Mouse (Mus musculus): ENCODE results near the gene Prlr.

Gene Prlr

DNA sequence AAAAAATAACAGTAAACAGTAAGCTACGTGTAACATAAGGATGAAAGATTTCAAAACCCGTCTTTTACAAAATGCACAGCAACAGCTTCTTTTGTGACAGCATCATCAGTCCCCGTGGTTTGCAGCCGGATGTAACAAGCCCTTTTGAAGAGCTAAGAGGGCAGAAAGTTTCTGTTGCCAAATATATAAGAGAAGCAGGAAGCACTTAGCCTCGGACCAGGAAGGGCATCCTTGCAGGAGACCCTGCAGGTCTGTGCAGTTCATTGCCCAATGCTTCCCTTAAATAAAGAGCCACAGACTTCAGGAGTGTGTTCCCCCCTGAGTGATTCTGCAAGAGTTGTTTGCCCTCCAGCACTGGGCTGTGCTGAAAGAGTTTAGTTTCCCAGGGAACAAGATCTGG is 58.9 kb downstream of the Prlr start:
- DNase-seq (ENCODE audit: low read depth) = no peak

DNA sequence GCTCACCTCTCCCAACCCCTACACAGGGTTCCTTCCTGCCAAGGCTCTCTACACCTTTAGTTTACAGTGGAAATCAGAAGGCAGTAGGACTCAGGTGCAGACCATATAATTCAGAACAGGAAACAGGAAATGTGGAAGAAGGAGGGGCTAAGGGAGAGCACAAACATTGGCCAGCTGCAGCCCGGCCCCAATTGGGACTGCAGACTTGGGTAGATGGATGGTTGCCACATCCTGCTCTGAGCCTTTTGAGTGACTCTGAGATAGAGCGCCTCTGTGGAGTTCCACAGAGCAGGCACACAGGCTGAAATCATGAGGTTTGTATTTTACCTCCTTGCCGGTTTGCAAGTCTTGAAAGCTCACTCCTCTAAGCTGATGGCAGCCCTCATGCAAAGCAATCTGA is 59.8 kb downstream of the Prlr start:
- DNase-seq (ENCODE audit: low read depth) = no peak

DNA sequence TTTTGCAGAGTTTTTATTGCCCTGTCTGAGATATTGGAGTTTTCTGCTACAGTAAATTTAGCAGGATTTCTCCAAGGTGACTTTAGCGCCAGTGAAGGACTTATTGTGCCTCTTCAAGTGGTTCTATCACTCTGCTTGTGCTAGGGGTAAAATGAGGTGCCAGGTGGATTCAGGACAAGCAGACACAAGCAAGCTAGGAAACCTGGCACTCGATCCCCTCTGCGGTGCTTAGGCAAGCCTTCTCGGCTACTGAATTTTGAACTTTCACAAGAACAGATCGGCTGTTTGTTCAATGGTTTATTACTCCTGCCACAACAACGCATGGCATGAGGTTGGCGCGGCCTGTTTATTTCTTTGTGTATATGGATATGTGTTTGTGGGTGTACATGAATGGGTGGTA is 61.4 kb downstream of the Prlr start:
- no peak for DNase-seq (ENCODE audit: low read depth)

DNA sequence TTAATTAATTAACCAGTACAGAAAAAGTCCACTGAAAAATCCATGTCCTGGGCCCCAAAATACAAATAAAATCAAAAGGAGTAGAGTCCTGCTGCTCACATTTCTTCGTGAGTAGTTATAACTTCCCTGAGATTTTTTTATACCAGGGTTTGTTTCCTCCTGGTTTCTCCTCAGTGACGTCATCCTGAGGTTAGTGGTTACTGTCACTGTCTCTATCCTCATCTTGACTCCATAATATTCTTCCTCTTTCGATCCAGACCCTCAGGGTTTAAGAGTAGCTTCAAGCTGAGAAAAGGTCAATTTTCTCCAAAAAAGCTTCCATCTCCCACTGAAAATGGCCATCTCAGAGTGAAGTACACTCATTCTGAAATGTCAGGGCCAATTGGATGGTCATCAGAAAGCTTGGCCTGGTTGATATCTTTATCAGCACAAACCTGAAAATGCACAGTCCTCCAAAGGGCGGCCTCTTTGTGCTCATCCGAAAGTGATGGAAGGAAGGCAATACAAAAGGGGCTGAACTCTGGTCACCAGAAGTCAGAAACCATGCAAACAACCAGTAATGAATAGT is 63.3 kb downstream of the Prlr start:
- DNase-seq (ENCODE audit: low read depth) = no peak

DNA sequence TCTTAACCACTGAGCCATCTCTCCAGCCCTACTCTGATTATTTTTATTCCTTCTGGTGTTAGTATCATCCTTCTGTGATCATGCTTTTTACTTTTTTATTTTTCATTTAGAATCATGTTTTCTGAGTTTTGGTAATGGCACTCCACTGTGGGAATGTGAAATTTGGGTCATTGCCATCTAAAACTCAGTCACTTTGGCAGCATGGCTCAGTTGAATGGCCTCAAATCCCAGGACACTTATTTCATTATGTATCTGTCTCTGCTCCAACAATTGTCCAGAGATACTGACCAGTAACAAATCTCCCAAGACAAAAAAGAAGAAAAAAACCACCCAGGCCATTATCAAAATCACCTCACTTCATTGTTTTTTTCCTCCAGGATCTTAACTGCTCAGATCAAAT is 65.2 kb downstream of the Prlr start:
- no peak for DNase-seq (ENCODE audit: low read depth)

DNA sequence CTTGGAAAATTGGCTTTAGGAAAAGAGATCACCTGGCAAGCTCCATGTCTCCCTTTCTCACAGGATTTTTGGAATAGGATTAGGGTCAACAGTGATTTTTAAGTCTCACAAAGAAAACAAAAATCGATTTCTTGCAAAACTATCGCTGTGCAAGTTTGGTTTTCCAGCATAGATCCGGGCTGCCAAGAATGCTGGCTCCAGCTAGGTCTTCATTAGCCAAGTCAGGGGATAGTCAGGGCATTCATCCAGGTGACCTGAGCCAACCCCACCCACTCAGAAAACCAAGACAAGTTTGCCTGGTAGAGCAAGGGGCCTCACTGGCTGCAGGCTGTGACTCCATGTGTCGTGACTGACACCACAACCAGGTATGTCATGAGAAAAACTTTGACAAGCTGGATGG is 72.2 kb downstream of the Prlr start:
- DNase-seq (ENCODE audit: low read depth) = peak; percentile 44

DNA sequence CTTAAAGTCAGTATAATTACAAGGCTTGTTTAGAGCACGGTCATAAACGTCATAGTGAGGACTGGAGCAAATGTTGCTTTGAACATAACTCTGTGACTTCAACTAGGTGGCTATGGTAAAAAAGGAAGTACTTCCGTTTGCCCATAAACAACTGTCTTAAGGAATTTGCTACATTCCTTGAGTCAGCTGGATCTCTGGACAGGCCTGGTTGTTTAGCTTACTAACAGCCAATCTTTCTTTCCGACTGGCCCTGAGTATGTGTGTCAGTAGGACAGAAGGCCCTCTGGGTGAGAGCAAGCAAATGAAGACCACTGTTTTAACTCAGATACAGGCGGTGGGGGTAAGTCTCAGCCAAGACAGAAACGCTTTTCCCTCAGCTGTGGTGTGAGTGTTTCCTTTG is 73.7 kb downstream of the Prlr start:
- DNase-seq (ENCODE audit: low read depth) = no peak

DNA sequence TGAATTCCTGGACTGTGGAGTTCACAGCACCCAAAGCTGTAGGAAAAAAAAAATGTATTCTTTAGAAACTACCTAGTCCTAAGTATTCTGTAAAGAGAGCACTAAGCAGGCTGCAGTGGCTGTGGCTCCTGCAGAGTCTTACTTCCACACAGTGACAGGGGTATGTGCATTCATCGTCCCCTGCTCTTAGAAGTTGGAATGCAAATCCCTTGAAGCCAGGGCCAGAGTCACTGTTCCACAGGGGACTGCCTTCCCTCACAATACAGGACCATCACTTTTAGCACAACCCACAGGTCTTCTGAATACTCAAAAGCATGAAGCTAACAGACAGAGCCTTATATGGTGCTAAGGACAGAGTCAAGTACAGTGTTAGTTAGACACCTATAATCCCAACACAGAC is 75.5 kb downstream of the Prlr start:
- no peak for DNase-seq (ENCODE audit: low read depth)

DNA sequence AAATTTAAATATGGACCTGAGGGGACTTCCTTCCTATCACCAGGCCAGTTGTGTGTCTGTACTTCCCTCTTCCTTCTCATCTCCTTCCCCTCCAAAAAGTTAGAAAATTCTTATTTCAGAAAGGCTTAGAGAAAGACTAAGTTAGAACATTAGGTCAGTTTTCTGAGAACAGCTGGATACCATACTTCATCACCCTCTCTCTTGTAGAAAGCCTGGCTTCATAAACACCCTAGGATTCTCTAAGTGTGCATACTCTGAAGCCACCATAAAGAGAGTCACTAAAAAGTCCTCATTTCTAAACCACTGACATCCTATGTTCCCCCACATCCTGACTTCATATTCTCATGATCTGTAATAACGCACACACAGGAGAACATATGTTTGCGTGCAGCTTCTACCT is 85.2 kb downstream of the Prlr start:
- DNase-seq (ENCODE audit: low read depth) = no peak

DNA sequence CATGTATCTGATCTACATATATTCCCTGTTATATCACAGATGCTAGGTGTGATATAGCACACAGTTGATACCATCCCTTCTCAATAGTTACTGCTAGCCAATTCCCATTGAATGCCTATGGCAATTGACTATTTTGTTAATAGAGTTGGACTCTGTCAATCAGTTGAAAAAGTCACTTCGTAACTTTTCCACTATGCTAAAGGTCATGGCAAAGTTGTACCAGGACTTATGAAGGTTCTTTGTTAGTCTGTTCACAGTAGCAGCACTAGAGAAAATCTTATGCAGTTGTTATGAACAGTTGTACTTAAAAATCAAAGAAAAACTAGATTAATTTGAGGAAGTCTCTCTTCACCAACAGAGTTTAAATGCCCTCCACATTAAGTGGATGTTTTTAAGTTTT is 85.6 kb downstream of the Prlr start:
- DNase-seq (ENCODE audit: low read depth) = no peak

DNA sequence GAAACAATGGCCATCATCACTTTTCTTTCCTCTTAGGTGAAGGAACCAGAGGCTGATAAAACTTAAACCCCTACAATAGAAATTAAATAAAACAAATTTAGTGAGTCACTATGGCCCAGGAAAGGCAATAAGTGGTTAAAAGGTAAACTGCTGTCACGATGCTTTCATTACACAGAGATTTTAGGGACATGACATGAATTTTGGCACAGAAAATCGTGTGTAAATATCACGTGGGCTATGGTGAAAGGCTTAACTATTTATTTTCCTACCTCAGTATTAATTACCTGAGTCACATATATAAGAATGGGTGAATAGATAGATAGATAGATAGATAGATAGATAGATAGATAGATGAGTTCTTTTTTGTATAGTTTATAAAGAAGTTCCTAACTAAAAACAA is 86.4 kb downstream of the Prlr start:
- no peak for DNase-seq (ENCODE audit: low read depth)

DNA sequence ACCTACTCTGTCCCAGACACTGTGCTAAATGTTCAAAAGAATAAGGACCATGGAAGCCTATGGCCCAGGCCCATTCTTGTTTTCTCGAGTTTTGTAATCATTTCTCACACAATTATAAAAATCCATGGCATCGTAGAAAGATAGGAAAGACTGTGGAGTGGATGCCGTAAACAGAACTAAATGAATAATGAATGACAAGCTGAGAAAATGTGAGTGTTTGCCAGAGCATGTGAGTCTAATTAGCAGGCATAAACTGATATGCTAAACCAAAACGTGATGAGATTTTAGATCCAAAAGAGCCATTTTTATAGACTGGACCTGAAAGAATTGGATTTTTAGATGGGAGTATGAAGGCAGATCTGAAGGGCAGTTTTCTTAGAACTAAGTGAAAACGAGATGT is 87.8 kb downstream of the Prlr start:
- no peak for DNase-seq (ENCODE audit: low read depth)

DNA sequence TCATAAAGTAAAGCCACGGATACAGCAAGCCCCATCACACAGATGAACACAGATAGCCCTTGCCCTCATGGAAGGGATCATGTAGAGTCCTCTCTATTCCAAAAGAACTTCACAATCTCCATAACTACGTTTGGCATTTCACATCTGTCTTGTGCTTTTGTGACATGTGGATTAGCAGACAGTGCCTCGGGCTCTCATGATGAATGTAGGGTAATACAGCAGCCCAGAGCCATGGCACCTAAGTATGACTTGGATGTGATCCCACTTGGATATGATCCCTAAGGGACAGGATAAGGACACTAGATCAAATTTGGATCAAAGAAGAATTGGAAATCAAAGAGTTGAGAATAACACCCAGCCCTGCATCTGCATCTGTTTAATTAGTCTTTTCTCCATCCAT is 90.2 kb downstream of the Prlr start:
- no peak for DNase-seq (ENCODE audit: low read depth)

DNA sequence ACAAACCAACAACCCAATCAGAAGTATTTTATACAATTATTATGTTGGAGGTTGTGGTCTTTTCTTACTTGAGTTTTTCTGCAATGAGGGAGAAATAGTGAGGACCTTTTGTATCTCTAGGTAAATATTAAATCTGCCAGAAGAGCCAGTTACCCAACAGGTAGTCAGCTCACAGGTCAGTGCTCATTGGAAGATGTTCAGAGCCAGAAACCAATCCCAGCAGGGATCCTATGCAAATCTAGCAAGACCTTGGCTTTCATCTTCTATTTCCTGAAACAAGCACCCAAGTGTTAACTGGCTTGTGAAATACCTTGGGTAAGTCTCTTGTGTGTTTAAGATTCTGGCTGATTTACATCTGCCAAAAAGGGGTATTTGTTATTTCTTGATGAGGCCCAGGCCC is 99.3 kb downstream of the Prlr start:
- no peak for DNase-seq (ENCODE audit: low read depth)

DNA sequence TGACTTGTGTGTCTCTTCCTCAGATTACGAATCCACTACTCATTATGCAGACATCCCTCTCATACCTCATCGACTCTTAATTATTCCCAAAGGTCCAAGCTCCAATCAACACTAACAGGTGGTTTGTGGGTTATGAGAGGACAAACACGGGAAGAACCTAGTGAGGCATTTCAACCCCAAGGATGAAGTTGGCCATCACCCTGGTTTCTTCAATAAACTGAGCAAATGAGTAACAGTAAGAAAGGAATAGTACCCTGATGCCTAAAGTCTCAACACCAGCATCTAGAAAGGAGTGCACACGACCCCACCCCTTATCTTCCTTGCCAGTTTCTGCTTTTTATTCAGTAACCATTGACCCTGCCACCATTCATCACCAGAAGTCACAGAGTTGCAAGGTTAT is 100.4 kb downstream of the Prlr start:
- no peak for DNase-seq (ENCODE audit: low read depth)

DNA sequence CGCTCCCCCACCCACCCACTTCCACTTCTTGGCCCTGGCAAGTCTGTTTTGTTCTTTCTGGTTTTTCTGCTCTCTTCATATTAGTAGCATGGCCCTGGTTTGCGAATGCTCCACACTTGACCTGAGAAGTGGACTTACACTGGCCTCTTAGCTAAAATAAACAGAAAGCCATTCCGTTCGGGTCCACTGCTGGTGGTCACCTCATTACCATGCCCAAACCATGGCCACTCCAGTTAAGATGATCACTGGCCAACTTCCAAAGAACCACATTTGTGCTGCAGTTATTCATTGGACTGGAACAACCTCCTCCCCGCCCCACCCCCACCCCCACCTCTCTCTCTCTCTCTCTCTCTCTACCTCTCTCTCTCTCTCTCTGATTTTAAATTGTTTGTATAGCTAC is 104.5 kb downstream of the Prlr start:
- no peak for DNase-seq (ENCODE audit: low read depth)

DNA sequence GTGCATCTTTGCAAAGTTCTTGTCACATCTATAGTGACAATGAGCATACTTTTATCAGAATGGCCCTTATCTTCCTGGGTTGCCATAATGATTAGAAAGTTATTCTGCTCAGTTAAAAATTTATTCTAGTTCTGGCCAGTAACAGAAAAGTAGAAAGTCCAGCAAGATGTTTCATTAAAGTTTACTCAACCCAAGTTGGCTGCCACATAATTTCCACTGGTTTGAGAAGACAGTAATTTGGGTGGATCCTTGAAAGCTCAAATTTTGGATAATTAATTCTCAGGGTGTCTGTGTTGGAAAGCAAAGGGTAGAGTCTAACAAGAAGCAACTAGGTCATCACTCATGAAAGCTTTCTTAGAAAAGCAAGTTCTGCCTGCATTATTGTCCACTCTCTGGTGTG is 106.6 kb downstream of the Prlr start:
- no peak for DNase-seq (ENCODE audit: low read depth)

DNA sequence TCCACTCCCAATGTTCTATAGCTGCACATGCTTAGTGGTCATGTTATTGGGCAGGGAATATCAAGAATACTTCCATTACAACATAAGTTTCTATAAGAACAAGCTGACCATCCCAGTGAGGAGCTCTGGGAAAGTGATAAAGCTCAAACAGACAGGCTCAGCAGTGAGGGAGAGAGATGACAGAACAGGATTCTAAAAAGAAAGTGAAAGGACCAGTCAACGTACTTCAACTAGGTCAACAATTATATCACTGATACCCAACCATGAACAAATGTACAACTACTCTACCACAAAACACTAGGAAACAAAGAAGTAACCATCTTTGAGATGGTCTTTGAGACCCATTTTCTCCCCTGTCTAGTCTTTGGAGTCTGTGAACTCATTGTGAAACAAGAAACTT is 119.5 kb downstream of the Prlr start:
- no peak for DNase-seq (ENCODE audit: low read depth)

DNA sequence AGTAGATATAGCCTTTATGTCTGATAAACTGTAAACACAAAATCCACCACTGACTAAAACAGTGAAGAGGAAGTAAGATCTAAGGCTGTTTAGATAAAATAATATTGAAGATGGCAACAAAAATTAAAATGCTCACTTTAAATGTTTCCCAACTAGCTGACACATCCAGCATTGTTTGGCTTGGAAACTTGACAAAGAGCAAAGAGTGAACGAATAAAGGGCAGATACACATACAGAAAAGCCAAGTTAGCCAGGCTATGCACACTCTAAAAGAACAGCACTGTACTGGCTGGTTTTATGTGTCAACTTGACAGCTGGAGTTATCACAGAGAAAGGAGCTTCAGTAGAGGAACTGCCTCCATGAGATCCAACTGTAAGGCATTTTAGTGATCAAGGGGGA is 121.0 kb downstream of the Prlr start:
- no peak for DNase-seq (ENCODE audit: low read depth)

DNA sequence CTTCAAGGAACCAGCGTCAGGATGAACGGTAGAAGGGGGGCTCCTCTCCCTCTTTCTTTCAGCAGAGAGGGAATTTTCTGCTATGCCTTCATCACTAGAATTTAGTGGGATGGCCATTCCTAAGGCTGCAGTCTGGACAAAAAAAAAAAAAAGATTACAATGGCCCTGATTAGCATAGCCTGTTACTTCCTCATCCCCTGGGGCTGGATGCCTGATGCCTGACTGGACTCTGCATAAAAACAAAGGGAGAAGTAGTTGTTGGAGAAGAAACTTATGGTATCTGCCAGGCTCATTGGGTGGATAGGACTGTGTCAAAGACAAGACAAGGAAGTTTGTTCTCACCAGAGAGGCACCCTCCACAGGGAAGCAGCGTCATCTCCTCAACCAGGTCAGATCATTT is 122.4 kb downstream of the Prlr start:
- no peak for DNase-seq (ENCODE audit: low read depth)

DNA sequence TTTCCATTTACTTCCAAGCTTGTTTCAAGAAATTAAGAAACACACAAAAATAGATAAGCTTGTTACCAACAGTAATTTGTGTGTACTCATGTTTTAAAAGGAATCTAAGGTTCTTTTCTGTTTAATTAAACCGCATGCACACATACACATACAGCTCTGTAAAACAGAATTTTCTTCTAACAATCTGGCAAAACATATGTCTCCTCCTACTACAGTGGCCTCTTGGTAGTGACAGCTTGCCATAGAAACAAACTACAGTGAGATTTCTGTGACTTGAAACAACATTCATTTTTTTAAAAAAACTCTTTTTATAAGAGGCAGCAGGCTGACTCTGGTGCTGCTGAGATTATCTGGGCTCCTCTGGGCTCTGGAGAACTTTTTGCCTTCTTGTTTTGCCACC is 129.4 kb downstream of the Prlr start:
- DNase-seq (ENCODE audit: low read depth) = no peak

DNA sequence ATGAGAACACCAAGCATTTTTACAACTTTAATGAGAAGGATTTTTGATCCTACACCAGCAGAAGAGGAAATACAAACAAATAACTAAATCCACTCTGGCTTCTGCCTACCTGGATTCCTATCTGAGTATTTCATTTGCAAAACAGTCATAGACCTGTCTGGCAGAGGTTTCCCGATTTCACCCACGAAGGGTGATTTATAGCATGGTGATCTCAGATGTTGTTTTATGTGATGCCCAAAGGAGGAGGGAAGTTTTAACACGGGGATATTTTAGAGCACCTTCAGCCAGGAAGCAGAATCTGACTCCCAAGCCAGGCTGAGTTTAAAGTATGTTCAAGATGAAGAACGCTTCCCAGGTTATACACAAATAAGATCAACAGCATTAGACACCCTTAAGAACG is 134.8 kb downstream of the Prlr start:
- DNase-seq (ENCODE audit: low read depth) = no peak

DNA sequence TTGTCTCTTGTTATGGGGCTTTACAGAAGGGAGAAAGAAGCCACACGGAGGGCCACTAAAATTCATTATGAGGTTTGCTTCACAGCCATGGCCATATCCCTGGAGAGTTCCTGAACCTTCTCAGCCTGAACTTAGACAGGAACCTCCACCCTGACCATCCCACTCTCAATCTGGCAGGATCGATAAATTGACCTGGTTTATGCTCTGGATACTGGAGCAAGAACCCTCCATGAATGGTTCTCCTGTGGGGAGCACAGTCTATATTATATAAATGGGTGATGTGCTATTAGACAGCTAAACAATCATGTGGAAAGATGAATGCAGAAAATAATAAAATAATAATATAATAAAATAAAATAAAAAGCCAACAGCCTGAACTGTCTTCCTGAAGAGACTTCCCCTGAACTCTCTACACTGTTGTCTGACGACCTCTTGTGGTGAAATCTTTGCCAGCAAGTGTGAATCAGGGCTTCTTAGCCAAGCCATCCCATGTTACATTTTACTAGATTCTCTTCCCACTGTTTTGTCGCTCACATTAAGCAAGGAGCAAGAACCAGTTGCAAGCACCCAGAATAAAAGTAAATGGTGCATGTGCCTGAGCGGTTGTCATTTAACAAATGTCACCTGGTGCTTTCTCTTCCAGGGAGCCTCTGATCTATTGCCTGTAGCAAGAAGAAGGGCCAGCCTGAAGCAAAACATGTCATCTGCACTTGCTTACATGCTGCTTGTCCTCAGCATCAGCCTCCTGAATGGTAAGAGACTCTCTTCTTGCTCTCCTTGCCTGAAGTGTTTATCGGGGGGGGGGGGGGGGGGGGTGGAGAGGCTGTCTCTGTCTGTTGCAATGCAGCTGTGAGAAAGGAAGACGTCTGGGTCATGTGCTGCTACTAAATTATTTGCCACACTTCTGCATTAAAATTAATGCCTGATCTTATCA is 136.8 kb downstream of the Prlr start:
- DNase-seq (ENCODE audit: low read depth) = peak; percentile 44

DNA sequence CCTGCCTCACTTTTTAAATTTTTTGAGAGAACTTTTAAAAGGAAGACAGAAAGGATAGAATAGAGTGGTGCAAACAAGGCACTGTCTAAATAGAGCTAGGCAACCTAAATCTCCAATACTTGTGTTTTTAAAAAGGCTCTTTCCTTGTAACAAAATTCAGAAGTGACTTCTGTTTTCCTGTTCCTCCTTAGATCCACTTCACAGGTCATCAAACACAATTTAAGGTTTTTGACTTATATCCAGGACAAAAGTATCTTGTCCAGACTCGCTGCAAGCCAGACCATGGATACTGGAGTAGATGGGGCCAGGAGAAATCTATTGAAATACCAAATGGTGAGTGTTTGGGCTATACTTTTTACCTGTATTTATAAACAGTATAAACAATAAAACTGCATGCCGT is 148.0 kb downstream of the Prlr start, which contains the start of gene Gm21973:
Gene Gm21973, plus strand, starts transcription at position 301 of the 400 bp plus-strand sequence.
- DNase-seq (ENCODE audit: low read depth) = no peak
